Mouse (Mus musculus): Measurements from ENCODE around the gene Gm49384.

Gene Gm49384

GRCm38 (mm10) chr12:69204052-69204833 is at the start of gene Gm49384:
Gene Gm49384 (minus strand): TSS chr12:69204267.
- DNase-seq (ENCODE audit: low read depth, low spot score) = no peak

GRCm38 (mm10) chr12:69253806-69254205 is 49.7 kb upstream of the Gm49384 start:
- no peak for DNase-seq (ENCODE audit: low read depth, low spot score)

- no peak for DNase-seq (ENCODE audit: low read depth, low spot score)
Measured at GRCm38 (mm10) chr12:69250756-69251155, 46.7 kb upstream of the Gm49384 start.

- DNase-seq (ENCODE audit: low read depth, low spot score) = no peak
Measured at GRCm38 (mm10) chr12:69249766-69250165, 45.7 kb upstream of the Gm49384 start.

GRCm38 (mm10) chr12:69241771-69242431 is 37.8 kb upstream of the Gm49384 start:
- DNase-seq (ENCODE audit: low read depth, low spot score) = peak; percentile 86

- no peak for DNase-seq (ENCODE audit: low read depth, low spot score)
Measured at GRCm38 (mm10) chr12:69241405-69241770, 37.3 kb upstream of the Gm49384 start.

- DNase-seq (ENCODE audit: low read depth, low spot score) = no peak
Measured at GRCm38 (mm10) chr12:69240876-69241275, 36.8 kb upstream of the Gm49384 start, which contains the start of gene Klhdc1. Gene Klhdc1 (plus strand): TSS chr12:69241176.

- DNase-seq (ENCODE audit: low read depth, low spot score) = no peak
Measured at GRCm38 (mm10) chr12:69238284-69238683, 34.2 kb upstream of the Gm49384 start.

- no peak for DNase-seq (ENCODE audit: low read depth, low spot score)
Measured at GRCm38 (mm10) chr12:69235782-69236181, 31.7 kb upstream of the Gm49384 start.

- DNase-seq (ENCODE audit: low read depth, low spot score) = peak; percentile 80
Measured at GRCm38 (mm10) chr12:69229251-69229650, 25.2 kb upstream of the Gm49384 start.

- DNase-seq (ENCODE audit: low read depth, low spot score) = peak; percentile 93
Measured at GRCm38 (mm10) chr12:69227776-69228466, 23.9 kb upstream of the Gm49384 start, which contains the start of gene Pole2. Gene Pole2 (minus strand): TSS chr12:69228195.

- no peak for DNase-seq (ENCODE audit: low read depth, low spot score)
Measured at GRCm38 (mm10) chr12:69220613-69221277, 16.7 kb upstream of the Gm49384 start.

- no peak for DNase-seq (ENCODE audit: low read depth, low spot score)
Measured at GRCm38 (mm10) chr12:69216587-69216986, 12.5 kb upstream of the Gm49384 start.

GRCm38 (mm10) chr12:69215000-69215785 is 11.1 kb upstream of the Gm49384 start:
- no peak for DNase-seq (ENCODE audit: low read depth, low spot score)

- no peak for DNase-seq (ENCODE audit: low read depth, low spot score)
Measured at GRCm38 (mm10) chr12:69214393-69214792, 10.3 kb upstream of the Gm49384 start.

GRCm38 (mm10) chr12:69213186-69213777 is 9.2 kb upstream of the Gm49384 start:
- no peak for DNase-seq (ENCODE audit: low read depth, low spot score)

GRCm38 (mm10) chr12:69211057-69211456 is 7.0 kb upstream of the Gm49384 start:
- DNase-seq (ENCODE audit: low read depth, low spot score) = no peak

GRCm38 (mm10) chr12:69210056-69210979 is 6.3 kb upstream of the Gm49384 start:
- no peak for DNase-seq (ENCODE audit: low read depth, low spot score)

GRCm38 (mm10) chr12:69208520-69208919 is 4.5 kb upstream of the Gm49384 start:
- no peak for DNase-seq (ENCODE audit: low read depth, low spot score)

All from A20 (cell line).